Mouse (Mus musculus) cerebellum, adult 11 months (tissue): ENCODE data around the gene Lurap1l.
"Not testable (repeated sequence)": the region's sequence is repeated elsewhere in the genome, so short reads cannot be mapped to it uniquely, and the experiment has no call there.

Experiments used
- DNase-seq: peaks from one replicate; pipeline ENCODE4 v3.0.0; 2022

Gene Lurap1l

DNA sequence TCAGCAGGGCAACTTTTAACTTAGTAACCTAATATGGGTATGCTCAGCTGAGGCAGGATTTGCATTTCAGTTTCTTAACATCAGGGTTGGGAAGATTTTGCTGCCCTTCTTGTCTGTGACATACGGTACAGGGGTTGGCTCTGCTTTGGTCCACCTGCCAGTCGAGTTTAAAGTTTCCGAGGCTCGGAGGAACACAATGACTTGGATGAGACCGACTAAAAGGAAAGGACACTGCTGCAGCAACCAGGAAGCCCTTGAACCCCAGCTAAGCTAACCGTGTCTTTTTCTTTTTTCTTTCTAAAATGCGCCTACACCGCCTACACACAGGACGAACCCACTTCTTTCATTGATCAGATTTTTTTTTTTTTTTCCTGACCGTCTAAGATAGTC lies at the start of gene Lurap1l:
Gene Lurap1l, plus strand, starts transcription at position 166 of the 390 bp plus-strand sequence.
- DNase-seq: no peak

DNA sequence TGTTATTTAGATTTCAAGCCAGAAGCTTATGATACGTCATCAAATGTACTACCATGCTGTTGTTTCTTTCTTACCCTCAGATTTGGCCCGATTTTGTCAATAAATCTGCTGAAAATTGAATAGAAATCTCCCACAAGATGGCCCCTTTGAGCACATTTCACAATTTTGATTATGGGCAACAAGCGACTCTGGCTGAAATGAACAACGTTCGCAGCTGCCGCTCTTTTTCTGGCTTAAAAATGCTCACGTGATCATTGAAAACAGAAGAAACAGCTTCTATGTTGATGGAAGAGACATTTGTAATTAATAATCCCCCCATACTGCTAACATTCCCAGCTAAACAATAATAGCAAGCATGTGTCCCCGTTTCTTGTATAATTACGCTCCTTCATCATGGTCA lies 47.5 kb upstream of the Lurap1l start:
- no peak for DNase-seq

DNA sequence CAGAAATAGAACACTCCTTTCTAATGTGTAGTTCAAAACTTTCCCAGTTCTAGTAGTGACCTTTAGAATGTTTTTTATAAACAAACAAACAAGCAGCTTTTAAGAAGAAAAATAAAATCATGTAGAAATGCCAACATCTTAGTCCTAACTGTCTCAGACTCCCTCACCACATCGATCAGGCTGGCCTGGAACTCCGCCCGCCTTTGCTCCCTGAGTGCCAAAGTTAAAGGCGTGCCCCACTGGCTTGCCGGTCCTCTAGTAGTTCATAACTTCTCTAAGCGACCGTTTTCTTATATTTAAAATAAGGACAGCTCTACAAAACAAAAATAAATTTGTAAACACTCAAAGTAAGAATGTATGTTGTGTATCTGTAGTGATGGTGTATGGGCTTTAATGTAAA lies 46.5 kb upstream of the Lurap1l start:
- no peak for DNase-seq

DNA sequence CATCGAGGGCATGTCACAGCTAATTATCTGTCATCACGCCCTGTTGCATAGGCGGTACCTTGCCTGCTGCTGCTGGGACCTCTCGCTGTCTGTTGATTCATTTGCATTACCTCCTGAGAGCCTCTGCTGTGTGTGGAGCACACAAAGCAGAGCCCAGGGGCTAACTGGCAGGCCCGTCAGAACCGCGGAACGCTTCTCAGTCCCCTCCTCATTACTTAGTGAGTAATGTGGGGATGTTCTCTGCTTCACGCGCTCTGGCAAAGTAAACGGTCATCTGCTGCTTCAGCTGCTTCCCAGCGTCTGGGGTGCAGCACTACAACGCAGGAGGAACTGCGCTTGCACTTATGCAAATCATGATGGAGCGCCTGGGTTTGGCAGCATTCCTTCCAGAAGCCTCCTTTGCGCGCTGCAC lies 45.9 kb upstream of the Lurap1l start:
- no peak for DNase-seq

DNA sequence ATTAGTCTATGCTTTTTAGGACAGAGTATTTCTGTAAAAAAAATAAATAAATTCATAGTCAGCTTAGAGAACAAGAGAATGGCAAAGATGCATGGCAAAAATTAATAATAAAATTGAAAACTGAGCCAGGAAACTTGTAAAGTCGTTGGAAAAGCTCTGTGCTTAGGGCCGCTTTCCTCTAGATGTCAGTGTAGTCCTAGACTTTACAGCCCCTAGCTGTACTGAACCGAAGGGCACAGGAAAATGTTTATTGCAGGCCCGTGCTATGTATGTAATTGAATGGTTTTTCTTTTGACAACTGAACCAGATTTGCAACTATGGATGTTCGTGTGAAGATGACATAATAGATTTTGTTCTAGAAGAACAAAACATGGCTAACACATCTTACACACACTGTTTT lies 44.4 kb upstream of the Lurap1l start:
- no peak for DNase-seq

DNA sequence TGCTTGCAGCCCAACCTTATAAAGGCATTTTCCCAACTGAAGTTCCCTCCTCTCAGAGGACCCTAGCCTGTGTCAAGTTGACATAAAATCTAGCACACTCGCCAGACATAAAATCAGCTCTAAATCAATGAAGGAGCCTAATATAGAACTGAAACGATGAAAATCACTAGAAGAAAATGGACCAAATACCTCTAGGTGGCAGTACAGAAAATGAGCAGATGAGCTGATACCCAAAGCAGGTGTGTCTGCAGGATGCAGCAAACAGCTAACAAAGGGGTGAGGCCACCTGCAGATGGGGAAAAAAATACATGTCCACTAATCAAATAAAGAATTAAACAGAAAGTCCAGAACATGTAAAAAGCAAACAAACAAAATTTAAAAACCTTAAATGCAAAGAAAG lies 40.8 kb upstream of the Lurap1l start:
- DNase-seq: no peak

DNA sequence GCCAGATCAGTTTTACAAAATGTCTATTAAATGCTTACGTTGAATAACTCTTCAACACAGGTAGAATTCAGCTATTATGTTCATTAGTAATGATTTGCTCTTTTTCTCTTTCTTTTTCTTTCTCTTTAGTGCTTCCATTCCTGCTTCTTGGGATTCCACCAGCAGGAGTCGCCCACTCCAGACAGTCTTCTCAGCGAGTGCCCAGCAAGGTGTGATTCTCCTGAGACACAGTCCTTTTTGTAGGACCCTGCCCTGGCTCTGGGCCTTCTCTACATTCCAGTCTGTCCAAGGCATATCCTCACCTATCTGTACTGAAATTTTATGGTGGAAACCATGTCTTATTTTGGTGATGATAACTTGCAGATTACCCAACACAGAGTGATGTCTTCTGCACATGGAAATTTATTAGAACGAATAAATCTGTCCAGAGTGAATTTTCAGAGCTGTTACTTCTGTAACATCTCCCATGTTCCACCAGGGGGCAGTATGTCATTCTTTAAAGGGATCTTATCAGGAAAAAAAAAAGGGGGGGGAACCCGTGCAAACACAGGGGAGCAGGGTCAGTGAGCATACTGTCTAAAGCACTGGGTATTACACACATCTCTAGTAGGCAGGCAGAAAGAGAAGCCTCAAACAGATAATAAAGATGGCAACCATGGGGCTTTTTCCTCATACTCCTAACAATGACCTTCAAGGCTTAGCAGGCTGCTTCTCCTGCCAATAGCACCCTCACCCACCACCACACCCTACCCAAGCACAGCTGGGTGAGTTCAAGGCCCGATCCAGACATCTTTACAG lies 37.4 kb upstream of the Lurap1l start:
- DNase-seq: no peak

DNA sequence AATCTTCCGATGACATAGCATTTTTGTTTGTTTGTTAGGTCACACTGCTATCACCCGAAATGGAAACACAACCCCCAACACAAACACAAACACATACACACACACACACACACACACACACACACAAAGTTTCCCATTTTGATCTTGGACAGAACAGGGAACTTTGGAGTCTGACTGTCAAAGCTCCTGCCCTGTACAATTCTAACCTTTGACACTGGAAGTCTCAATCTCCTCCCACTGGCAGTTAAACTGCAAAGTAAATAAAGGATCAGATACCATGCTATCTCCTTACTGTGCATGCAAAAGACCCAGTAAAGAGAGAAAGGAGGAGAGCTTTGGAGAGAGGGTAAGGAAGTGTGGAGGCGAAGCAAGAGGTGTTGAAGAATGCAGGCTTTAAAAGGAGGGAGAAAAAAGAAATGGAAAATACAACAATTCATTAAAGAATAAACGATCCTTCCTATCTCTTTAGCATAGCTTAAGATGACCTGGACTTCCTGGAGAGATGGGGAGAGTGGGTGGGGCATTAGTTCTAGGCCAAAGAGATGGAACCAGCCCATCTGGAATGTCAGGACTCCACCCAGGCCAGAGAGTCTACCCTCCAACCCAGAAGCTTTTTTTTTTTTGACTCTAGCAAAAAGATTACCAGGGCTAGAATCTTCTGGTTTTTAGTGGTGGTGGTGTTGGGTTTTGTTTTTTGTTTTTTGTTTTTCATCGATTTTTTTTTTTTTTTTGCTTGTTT lies 36.2 kb upstream of the Lurap1l start:
- DNase-seq: no peak

DNA sequence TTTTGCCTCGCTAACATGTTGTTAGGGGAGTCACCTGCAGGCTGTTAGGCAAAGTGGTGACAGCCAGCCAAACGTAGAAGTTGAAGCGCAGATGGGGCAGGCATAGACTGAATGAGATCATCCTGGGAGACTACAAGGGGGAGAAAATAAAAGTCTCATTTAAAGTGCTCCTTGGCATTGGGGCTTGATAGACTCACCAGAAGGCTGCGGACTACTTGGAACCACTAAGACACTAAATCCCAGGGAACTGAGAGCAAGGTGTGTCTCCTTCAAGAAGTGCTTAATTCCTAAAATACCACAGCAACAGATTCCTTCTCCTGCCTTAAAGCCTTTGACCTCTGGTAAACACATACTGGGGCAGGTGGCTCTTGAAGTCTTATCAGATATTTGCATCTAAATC lies 35.4 kb upstream of the Lurap1l start:
- no peak for DNase-seq

DNA sequence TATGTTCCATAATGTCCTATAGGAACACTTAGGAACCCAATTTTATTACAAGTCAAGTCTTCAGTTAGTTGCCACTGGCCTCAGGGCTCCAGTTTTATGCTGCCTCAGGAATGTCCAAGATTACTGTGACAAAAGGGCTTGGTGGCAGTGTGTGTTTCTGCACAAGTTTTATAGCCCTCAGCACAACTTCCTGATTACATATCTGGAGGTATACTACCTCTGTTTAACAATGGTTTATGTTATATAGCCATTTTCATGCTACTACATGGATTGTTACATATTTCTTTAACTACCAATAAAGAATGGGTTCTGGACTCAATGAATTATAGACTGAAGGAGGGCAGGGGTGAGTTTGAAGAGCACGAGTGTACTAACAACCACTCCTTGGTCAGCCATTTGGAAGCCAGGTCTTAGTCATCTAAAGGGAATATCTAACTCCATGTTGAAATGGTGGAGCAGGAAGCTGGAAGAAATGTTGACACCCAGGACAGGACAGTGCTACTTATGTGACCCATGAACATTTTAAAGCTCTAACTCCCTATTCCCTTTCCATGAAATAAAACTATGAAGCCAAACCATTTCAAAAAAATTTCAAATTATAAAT lies 28.3 kb upstream of the Lurap1l start:
- DNase-seq: no peak

DNA sequence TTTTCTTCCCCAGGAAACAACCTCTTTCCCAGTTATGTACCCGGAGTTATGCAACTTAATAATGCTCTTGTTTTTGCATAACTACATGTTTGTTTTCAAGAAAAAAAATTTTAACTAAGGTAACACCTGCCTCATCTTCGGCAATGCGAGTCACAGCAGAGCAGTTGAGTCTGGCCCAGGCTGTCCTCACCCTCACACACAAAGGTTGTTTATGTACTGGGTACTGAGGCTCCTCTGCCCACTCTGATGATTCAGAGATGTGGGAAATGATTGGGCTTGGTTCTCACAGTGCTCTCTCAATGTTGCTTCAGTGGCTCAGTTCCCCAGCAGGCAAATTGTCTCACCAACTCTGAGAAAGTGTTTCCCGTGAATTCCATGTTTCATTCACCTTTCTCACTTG lies 23.8 kb upstream of the Lurap1l start:
- DNase-seq: no peak

DNA sequence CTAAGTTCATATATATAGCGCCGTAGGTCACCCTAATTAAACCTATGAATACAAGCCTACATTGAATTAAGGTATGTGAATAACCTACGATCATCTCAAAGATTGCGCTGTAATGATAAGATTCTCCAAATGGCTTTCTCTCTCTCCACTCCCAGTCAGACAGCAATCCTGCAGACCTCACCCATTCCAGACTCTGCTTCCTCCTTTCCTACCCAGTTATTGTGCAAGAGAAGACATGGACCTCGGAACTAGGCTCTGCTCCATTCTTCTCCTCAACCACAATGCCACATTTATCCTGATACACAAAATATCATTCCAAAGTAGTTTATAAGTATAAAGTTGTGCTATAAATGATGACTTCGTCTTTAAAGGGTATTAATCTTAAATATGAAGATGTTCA lies 19.4 kb upstream of the Lurap1l start:
- no peak for DNase-seq

DNA sequence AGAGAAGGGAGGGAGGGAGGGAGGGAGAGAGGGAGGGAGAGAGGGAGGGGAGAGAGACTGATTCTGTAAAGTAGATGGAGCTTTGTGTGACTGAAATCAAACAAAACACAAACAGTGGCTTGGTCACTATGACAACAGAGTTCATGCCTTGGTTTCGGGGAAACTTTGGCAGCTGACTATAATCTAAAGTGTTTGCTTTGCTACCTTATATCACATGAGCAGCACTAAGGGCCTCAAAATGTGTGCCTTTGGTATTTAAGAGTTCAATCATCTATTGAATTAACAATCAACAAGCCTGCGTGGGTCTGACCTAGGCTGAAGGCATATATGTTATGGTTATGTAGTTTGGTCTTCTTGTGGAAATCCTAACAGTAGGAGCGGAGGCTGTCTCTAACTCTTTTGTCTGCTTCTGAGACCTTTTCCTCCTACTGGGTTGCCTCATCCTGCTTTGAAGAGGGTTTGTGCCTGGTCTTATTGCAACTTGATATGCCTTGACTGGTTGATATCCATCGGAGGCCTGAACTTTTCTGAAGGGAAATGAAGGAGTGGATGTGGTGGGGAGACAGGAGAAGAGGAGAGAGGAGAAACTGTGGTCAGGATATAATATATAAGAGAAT lies 15.1 kb upstream of the Lurap1l start:
- DNase-seq: no peak

DNA sequence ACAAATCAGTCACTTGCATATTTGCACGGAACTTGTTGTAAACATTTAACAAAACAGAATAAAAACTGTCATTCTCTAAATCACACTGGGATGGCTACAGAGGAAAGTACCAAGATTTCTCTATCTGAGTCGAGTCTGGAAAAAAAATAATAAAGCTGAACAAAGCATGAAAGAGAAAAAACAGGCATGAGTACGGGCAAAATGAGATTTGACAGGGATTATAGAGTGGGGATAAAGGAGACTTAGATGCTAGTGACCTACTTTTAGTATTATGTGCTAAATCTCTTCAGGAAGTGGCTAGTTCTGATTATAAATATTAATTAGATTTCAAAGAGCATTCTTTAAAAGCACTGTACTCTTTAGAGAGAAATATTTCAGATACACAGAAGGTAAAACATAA lies 3.7 kb upstream of the Lurap1l start:
- DNase-seq: no peak

DNA sequence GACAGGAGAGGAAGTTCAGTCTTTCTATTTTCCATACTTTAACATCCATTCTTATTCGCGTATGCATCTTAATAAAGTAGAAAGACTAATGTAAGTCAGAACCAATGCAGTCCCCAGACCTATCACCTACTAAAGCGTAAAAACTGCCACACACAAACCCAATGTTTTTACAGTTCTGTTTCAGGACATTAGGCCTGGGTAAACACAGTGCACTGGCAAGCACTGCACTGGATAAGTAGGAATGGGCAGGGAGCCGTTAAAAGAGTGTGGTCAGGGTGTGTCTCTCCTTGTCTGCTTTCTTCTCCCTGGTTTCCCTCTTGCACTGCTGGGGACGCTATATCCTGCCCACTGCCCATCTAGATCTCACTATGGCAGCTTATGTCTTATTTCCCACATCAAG lies 2.5 kb upstream of the Lurap1l start:
- no peak for DNase-seq

DNA sequence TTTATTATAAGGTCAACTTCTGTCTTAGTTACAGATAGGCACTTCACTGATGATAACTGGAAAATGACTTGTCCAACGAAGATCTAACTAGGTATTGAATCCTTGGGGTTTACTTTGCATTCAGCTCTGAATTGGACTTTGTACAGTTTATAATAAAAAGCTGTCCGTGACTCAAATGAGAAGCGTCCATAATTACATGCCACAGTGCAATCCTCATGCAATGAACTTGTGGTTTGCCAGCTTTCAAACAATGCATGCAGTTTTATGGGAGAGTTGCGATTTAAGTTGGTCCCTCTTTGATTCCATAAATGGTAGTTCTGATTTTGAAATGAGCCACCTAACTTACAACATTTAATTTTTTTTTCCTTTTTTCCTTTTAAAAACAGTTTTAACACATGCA lies 1.5 kb upstream of the Lurap1l start:
- DNase-seq: no peak

DNA sequence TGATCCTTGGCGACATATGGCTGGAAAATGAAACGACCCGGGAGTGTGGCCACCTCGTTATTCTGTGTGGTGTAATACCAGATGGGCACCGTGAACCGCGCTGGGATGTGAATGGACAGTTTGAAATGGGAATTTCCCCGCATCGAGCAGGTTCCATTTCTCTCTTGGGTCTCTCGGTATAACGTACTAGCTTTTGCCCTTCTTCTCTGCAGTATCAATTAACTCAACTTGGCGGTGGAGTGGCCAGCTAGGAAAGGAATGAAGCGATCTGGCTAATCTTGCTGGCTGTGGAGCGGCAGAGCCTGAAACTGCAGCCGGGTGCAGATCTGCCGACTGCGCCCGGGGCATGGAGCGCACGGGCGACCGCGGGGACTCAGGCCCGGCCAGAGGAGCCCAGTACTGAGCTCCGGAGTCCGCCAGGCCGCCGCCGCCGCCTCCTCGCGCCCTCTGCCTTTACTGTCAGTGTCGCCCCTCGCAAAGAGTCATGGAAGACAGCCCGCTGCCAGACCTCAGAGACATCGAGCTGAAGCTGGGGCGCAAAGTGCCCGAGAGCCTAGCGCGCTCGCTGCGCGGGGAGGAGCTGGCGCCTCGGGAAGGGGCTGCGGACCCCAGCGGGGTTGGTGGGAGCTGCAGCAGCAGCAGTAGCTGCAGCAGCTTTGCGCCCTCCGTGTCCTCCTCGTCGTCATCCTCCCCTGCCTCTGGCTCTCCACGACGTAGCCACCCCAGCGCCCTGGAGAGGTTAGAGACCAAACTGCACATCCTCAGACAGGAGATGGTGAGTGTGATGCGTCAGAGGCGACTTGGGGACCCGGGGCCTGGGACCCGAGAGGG lies 640 bp downstream of the Lurap1l start:
- peak; percentile 9 for DNase-seq

DNA sequence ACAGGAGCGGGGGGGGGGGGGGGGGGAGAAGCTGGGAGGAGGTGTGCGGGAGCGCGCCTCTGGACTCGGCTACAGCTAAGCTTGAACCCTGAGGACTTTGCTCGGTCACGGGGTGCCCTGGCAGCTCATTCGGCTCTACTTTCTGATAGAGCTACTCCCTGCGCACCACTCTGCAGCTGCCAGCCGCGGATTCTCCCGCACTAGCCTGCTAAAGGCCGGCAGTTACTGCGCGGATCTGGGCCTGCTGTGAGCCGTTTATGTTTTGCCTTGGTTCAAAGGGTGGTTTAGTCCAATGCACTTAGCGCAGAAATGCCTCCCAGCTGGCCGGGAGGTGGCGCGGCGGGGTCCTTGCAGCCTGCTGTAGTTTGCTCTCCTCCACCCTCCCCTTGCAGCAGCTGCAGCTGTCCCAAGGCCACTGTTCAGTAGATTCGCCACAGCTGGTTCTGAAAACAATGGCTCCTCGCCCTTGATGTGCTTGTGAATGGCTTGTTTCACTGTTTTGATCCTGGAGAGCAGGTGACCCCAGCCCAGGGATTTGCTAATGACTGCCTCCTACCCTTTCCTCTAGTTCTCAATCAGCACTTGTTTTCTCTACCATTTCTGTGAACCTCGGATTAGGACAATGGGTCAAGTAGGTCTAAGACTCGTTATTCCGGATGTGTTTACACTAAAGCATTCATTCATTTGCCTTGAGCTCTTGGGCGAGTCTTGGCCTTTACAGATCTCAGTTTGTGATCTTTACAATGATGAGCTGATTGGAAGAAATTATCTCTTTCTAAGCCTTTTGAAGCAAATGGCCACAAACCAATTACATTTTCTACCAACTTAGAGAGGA lies 1.5 kb downstream of the Lurap1l start:
- DNase-seq: peak; percentile 10

DNA sequence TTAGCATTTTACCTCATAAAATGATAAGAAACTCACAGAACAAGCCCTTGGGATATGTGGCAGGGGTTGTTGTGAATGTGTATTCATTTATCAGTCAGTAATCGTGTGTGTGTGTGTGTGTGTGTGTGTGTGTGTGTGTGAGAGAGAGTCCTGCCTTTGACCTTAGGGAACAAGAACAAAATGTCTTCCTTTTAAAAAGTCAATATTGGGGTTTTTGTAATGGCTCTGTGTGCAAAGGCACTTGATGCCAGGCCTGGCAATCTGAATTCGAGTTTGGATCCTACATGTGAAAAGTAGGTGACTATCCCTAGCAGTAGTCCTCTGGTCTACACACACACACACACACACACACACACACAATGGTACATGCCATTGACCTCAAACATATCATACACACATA lies 4.8 kb downstream of the Lurap1l start:
- DNase-seq: no peak

DNA sequence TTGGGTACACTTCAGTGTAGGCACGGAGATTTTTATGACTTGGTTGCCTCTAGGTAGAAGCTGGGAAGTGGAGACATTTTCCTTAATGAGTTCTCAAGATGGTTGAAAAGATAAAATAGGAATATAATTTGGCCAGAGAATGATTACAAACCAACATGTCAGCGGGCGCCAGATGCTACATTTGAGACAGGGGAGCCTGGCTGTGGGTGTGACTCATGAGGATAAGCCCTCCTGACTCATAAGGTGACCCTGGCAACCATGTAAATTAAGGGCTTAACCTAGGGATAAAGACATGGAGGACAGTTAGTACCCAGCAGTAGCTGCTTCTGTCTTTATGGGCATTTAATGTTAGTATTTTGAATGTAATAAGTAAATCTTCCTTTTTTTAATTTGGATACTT lies 6.2 kb downstream of the Lurap1l start:
- DNase-seq: no peak

DNA sequence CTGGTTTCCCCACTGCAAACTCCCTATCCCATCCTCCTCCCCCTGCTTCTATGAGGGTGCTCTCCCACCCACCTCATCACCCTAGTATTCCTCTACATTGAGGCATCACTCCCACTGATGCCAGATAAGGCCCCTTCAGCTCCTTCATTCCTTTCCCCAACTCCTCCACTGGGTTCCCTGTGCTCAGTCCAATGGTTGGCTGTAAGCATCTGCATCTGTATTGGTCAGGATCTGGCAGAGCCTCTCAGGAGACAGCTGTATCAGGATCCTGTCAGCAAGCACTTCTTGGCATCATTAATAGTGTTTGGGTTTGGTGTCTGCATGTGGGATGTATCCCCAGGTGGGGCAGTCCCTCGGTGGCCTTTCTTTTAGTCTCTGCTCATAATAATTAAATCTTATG lies 6.7 kb downstream of the Lurap1l start:
- DNase-seq: not testable (repeated sequence)

DNA sequence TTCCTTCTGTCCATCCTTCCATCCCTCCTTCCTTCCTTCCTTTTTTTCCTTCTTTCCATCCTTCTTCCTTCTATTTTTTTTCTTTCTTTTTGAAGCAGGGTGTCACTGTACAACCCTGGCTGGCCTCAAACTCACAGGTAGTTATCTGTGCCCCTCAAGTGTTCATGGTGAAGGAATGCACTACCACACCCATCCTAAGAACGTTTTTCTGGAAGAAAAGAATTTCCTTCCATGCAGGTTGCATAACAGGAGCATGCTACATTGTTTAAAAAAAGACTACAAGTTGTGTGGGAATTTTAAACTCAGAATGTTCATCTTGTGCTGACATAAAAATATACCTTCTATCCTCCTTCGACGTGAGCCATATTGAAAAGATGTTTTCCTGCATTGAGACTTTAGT lies 7.4 kb downstream of the Lurap1l start:
- DNase-seq: no peak
